Mouse (Mus musculus) forebrain, embryonic 10.5 days (tissue): ENCODE results near the gene Ptgis. TPM values are rescaled to one million over a fixed set of nuclear protein-coding genes. Genes with fewer than 3 reads are reported as not detected.
A peak's percentile ranks its signal among the peaks of the same experiment; 100 is the strongest.

Experiments
- DNase-seq: peaks from one replicate; pipeline ENCODE4 v3.0.0-alpha.2; 2017; ENCODE audit warnings: low spot score; ENCODE audit errors: extremely low spot score
- H3K27ac ChIP-seq: fragments of 300-500 bp; sonication (generic); 2 replicates; pipeline ENCODE4 v1.5.1; 2016; ENCODE audit warnings: mild to moderate bottlenecking
- H3K27me3 ChIP-seq: fragments of 300-500 bp; sonication (generic); 2 replicates; pipeline ENCODE4 v1.6.1; 2016; ENCODE audit warnings: mild to moderate bottlenecking; ENCODE audit not compliant: poor library complexity, severe bottlenecking
- H3K36me3 ChIP-seq: fragments of 300-500 bp; sonication (generic); replicated peaks from 2 replicates; pipeline ENCODE4 v1.6.1; 2016; ENCODE audit warnings: mild to moderate bottlenecking, moderate library complexity
- H3K4me1 ChIP-seq: fragments of 300-500 bp; sonication (generic); 2 replicates; pipeline ENCODE4 v1.6.1; 2016
- H3K4me3 ChIP-seq: fragments of 300-500 bp; sonication (generic); 2 replicates; pipeline ENCODE4 v1.5.1; 2016; ENCODE audit warnings: mild to moderate bottlenecking, moderate library complexity
- H3K9me3 ChIP-seq: fragments of 300-500 bp; sonication (generic); 2 replicates; pipeline ENCODE4 v1.6.1; 2016; ENCODE audit warnings: mild to moderate bottlenecking, moderate library complexity
- WGBS: fragments of 180-500 bp; shearing (Covaris S2); methylation state at CpG from one replicate; pipeline ENCODE4 v1.1.7; 2016; 5-methylcytosine and 5-hydroxymethylcytosine counted together
- polyA plus RNA-seq: library from polyadenylated mRNA; unstranded; fragments of >200 nt; fragmentation: Nextera tagmentation; extraction: Ambion mirVana; gene quantifications from 2 replicates; pipeline ENCODE4 v1.2.1, GENCODE M21; 2016

The Ptgis gene
- polyA plus RNA-seq = 13.5 and 13.7 TPM in 2 replicates

- DNase-seq = peak; percentile 74
- Histone ChIP-seq H3K9me3 (0 out of 2 replicates have a peak, but pooled peaks cover 7% of the 10 kb centered on the region), H3K27ac (peak within 1 kb of the TSS; percentile 87), H3K4me3 (peak within 1 kb of the TSS; percentile 64), H3K36me3 (no peaks in the 10 kb centered on the region), H3K27me3 (peaks cover 13% of the 10 kb centered on the region; the same call in 1 of the 2 replicates), H3K4me1 (peaks cover 38% of the 10 kb centered on the region)
- WGBS = 2% methylated on average over 45 of the region's 45 CpGs
Measured at GRCm38 (mm10) chr2:167240008-167240964, at the start of gene Ptgis. TSS of gene Ptgis (minus strand) at chr2:167240604.

- Histone ChIP-seq H3K9me3 (no peaks in the 10 kb centered on the region), H3K36me3 (no peaks in the 10 kb centered on the region), H3K27ac (no peak overlapping the region), H3K4me3 (no peak overlapping the region), H3K27me3 (no peaks in the 10 kb centered on the region), H3K4me1 (peaks cover 9% of the 10 kb centered on the region)
- WGBS = 90% methylated on average over 13 of the region's 13 CpGs
- no peak for DNase-seq
Measured at GRCm38 (mm10) chr2:167281461-167281860, 41.1 kb upstream of the Ptgis start.

- Histone ChIP-seq H3K4me1 (peaks cover 9% of the 10 kb centered on the region), H3K36me3 (no peaks in the 10 kb centered on the region), H3K27ac (no peak overlapping the region), H3K9me3 (no peaks in the 10 kb centered on the region), H3K27me3 (no peaks in the 10 kb centered on the region), H3K4me3 (no peak overlapping the region)
- WGBS = 83% methylated on average over 4 of the region's 4 CpGs
- DNase-seq = no peak
Measured at GRCm38 (mm10) chr2:167280986-167281310, 40.5 kb upstream of the Ptgis start.

- H3K36me3 ChIP-seq = no peaks in the 10 kb centered on the region
- no peak overlapping the region for H3K27ac ChIP-seq
- 48% methylated on average over 26 of the region's 26 CpGs for WGBS
- peak; percentile 84 for DNase-seq
- H3K27me3 ChIP-seq = no peaks in the 10 kb centered on the region
- H3K4me1 ChIP-seq = peaks cover 9% of the 10 kb centered on the region
- H3K4me3 ChIP-seq = no peak overlapping the region; the same call in 1 of the 2 replicates
- no peaks in the 10 kb centered on the region for H3K9me3 ChIP-seq
Measured at GRCm38 (mm10) chr2:167280090-167280985, 39.9 kb upstream of the Ptgis start.

GRCm38 (mm10) chr2:167278751-167279526 is 38.5 kb upstream of the Ptgis start:
- 63% methylated on average over 17 of the region's 17 CpGs for WGBS
- H3K9me3 ChIP-seq = no peaks in the 10 kb centered on the region
- no peak overlapping the region for H3K27ac ChIP-seq
- H3K4me3 ChIP-seq = no peak overlapping the region
- no peaks in the 10 kb centered on the region for H3K27me3 ChIP-seq
- peaks cover 9% of the 10 kb centered on the region for H3K4me1 ChIP-seq
- H3K36me3 ChIP-seq = no peaks in the 10 kb centered on the region
- DNase-seq = peak; percentile 61

- Histone ChIP-seq H3K27ac (no peak overlapping the region), H3K36me3 (no peaks in the 10 kb centered on the region), H3K4me3 (no peak overlapping the region), H3K9me3 (no peaks in the 10 kb centered on the region), H3K27me3 (no peaks in the 10 kb centered on the region), H3K4me1 (peaks cover 9% of the 10 kb centered on the region)
- DNase-seq = no peak
- 92% methylated on average over 7 of the region's 7 CpGs for WGBS
Measured at GRCm38 (mm10) chr2:167278011-167278410, 37.6 kb upstream of the Ptgis start.

- H3K4me1 ChIP-seq = peaks cover 9% of the 10 kb centered on the region
- DNase-seq = no peak
- 75% methylated on average over 13 of the region's 13 CpGs for WGBS
- no peaks in the 10 kb centered on the region for H3K36me3 ChIP-seq
- H3K27me3 ChIP-seq = no peaks in the 10 kb centered on the region
- H3K27ac ChIP-seq = no peak overlapping the region
- no peaks in the 10 kb centered on the region for H3K9me3 ChIP-seq
- no peak overlapping the region for H3K4me3 ChIP-seq
Measured at GRCm38 (mm10) chr2:167277026-167277425, 36.6 kb upstream of the Ptgis start.

GRCm38 (mm10) chr2:167275856-167276255 is 35.5 kb upstream of the Ptgis start:
- no peaks in the 10 kb centered on the region for H3K9me3 ChIP-seq
- DNase-seq = no peak
- WGBS = 89% methylated on average over 10 of the region's 10 CpGs
- H3K27me3 ChIP-seq = no peaks in the 10 kb centered on the region
- no peak overlapping the region for H3K4me3 ChIP-seq
- H3K36me3 ChIP-seq = no peaks in the 10 kb centered on the region
- H3K27ac ChIP-seq = no peak overlapping the region
- peaks cover 6% of the 10 kb centered on the region for H3K4me1 ChIP-seq

- no peaks in the 10 kb centered on the region for H3K9me3 ChIP-seq
- no peaks in the 10 kb centered on the region for H3K36me3 ChIP-seq
- H3K4me3 ChIP-seq = no peak overlapping the region
- no peak for DNase-seq
- WGBS = 68% methylated on average over 10 of the region's 10 CpGs
- no peaks in the 10 kb centered on the region for H3K27me3 ChIP-seq
- H3K27ac ChIP-seq = no peak overlapping the region
- H3K4me1 ChIP-seq = no peaks in the 10 kb centered on the region
Measured at GRCm38 (mm10) chr2:167274713-167275465, 34.5 kb upstream of the Ptgis start.

GRCm38 (mm10) chr2:167273206-167273740 is 32.9 kb upstream of the Ptgis start:
- no peak for DNase-seq
- Histone ChIP-seq H3K4me3 (no peak overlapping the region), H3K27ac (0 out of 2 replicates have a peak overlapping the region, but pooled peaks have one; percentile 35), H3K36me3 (no peaks in the 10 kb centered on the region), H3K9me3 (no peaks in the 10 kb centered on the region), H3K4me1 (no peaks in the 10 kb centered on the region), H3K27me3 (no peaks in the 10 kb centered on the region)
- 84% methylated on average over 13 of the region's 13 CpGs for WGBS

- Histone ChIP-seq H3K4me1 (no peaks in the 10 kb centered on the region), H3K4me3 (no peak overlapping the region), H3K9me3 (no peaks in the 10 kb centered on the region), H3K27me3 (no peaks in the 10 kb centered on the region), H3K36me3 (no peaks in the 10 kb centered on the region), H3K27ac (no peak overlapping the region)
- WGBS = 91% methylated on average over 3 of the region's 3 CpGs
- DNase-seq = no peak
Measured at GRCm38 (mm10) chr2:167272706-167273105, 32.3 kb upstream of the Ptgis start.
